Mouse (Mus musculus): ENCODE results near the gene Fgf3. TPM values are rescaled to one million over a fixed set of nuclear protein-coding genes. Genes with fewer than 3 reads are reported as not detected.
"Not testable (repeated sequence)": the region's sequence is repeated elsewhere in the genome, so short reads cannot be mapped to it uniquely, and the experiment has no call there.

The Fgf3 gene
- polyA plus RNA-seq, 1 experiment: 0.27 TPM

DNA sequence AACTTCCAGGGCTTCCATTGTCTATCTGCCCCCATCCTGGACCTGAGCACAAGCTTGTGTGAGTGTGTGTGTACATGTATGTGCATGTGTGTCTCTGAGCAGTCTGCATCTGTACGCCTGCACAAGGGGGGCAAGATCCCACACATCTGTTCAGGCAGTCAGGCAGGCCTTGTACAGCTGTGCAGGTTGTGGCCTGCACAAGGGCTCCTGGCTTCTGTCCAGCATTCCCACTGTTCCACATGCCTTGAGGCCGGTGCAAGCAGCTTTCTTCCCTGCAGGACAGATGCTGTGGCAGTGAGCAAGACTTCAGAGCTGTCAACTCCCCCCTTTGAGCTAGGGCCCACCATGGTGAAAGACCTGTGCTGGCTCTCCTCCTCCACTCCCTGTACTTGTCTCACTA lies 45.2 kb downstream of the Fgf3 start:
- H3K27me3 ChIP-seq (ENCODE audit: control insufficient read depth, insufficient read depth, low read length): no peaks in the 10 kb centered on the region
- TF ChIP-seq POLR2A (IDR thresholded peaks at IDR 0.05; ENCODE audit: low read depth, low read length): no peak
- TF ChIP-seq CTCF (IDR thresholded peaks at IDR 0.05; ENCODE audit: extremely low read depth, insufficient read depth, insufficient read length, insufficient replicate concordance): no peak
- no peak overlapping the region for H3K4me3 ChIP-seq (ENCODE audit: extremely low read depth, insufficient read depth, insufficient read length)
- H3K27ac ChIP-seq (ENCODE audit: insufficient read depth, low read length): no peak overlapping the region
- DNase-seq (ENCODE audit: low read depth in 1 of 2, low spot score in 2 of 2): no peak
- H3K36me3 ChIP-seq (ENCODE audit: control insufficient read depth, insufficient read depth, low read length): no peaks in the 10 kb centered on the region
- WGBS: 77% methylated on average over 2 of the region's 2 CpGs
- H3K4me1 ChIP-seq (ENCODE audit: control insufficient read depth, insufficient read depth, insufficient read length): no peaks in the 10 kb centered on the region

- no peak overlapping the region for H3K27ac ChIP-seq (ENCODE audit: insufficient read depth, low read length)
- no peaks in the 10 kb centered on the region for H3K4me1 ChIP-seq (ENCODE audit: control insufficient read depth, insufficient read depth, insufficient read length)
- no peak for TF ChIP-seq CTCF (IDR thresholded peaks at IDR 0.05; ENCODE audit: extremely low read depth, insufficient read depth, insufficient read length, insufficient replicate concordance)
- TF ChIP-seq POLR2A (IDR thresholded peaks at IDR 0.05; ENCODE audit: low read depth, low read length): no peak
- H3K4me3 ChIP-seq (ENCODE audit: extremely low read depth, insufficient read depth, insufficient read length): no peak overlapping the region
- WGBS: 73% methylated on average over 2 of the region's 2 CpGs
- no peak for DNase-seq (ENCODE audit: low read depth in 1 of 2, low spot score in 2 of 2)
- H3K27me3 ChIP-seq (ENCODE audit: control insufficient read depth, insufficient read depth, low read length): no peaks in the 10 kb centered on the region
- H3K36me3 ChIP-seq (ENCODE audit: control insufficient read depth, insufficient read depth, low read length): no peaks in the 10 kb centered on the region
These were observed 49.8 kb downstream of the Fgf3 start for GRCm38 (mm10) chr7:144887672-144888071.

- TF ChIP-seq POLR2A (IDR thresholded peaks at IDR 0.05; ENCODE audit: low read depth, low read length) (no peak), CTCF (IDR thresholded peaks at IDR 0.05; ENCODE audit: extremely low read depth, insufficient read depth, insufficient read length, insufficient replicate concordance) (no peak)
- no peak overlapping the region for H3K4me3 ChIP-seq (ENCODE audit: extremely low read depth, insufficient read depth, insufficient read length)
- H3K36me3 ChIP-seq (ENCODE audit: control insufficient read depth, insufficient read depth, low read length): no peaks in the 10 kb centered on the region
- no peak for DNase-seq (ENCODE audit: low read depth in 1 of 2, low spot score in 2 of 2)
- no peaks in the 10 kb centered on the region for H3K4me1 ChIP-seq (ENCODE audit: control insufficient read depth, insufficient read depth, insufficient read length)
- no peaks in the 10 kb centered on the region for H3K27me3 ChIP-seq (ENCODE audit: control insufficient read depth, insufficient read depth, low read length)
- no peak overlapping the region for H3K27ac ChIP-seq (ENCODE audit: insufficient read depth, low read length)
- WGBS: 23% methylated on average over 18 of the region's 18 CpGs
These were observed 50.8 kb downstream of the Fgf3 start for GRCm38 (mm10) chr7:144888564-144889299.

- not testable (repeated sequence) for H3K27ac ChIP-seq (ENCODE audit: insufficient read depth, low read length); H3K36me3 ChIP-seq (ENCODE audit: control insufficient read depth, insufficient read depth, low read length); H3K4me3 ChIP-seq (ENCODE audit: extremely low read depth, insufficient read depth, insufficient read length); H3K27me3 ChIP-seq (ENCODE audit: control insufficient read depth, insufficient read depth, low read length); DNase-seq (ENCODE audit: low read depth in 1 of 2, low spot score in 2 of 2); H3K4me1 ChIP-seq (ENCODE audit: control insufficient read depth, insufficient read depth, insufficient read length)
- WGBS: 88% methylated on average over 1 of the region's 1 CpGs
These were observed 52.8 kb downstream of the Fgf3 start for GRCm38 (mm10) chr7:144890661-144891060.

DNA sequence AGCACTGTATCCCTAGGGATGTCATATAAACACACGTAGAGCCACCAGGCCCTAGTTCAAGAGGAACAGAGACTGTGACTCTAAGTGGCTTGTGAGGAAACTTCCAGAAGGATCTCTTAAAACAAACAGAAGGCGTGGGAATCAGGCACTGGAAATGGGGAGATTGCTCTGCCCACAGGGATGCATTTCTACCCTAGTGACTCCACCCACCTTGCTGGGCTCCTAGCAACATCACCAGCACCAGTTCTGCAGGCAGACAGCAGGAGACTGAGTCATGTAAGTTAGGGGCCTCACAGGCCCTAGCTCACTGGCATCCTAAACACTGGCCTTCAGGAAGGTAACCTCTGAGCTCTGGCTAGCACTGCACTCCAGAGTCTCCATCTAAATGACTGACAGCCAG lies 54.0 kb downstream of the Fgf3 start:
- no peak overlapping the region for H3K4me3 ChIP-seq (ENCODE audit: extremely low read depth, insufficient read depth, insufficient read length)
- no peak for DNase-seq (ENCODE audit: low read depth in 1 of 2, low spot score in 2 of 2)
- no peak overlapping the region for H3K27ac ChIP-seq (ENCODE audit: insufficient read depth, low read length)
- no peaks in the 10 kb centered on the region for H3K36me3 ChIP-seq (ENCODE audit: control insufficient read depth, insufficient read depth, low read length)
- no peak for TF ChIP-seq POLR2A (IDR thresholded peaks at IDR 0.05; ENCODE audit: low read depth, low read length)
- no peak for TF ChIP-seq CTCF (IDR thresholded peaks at IDR 0.05; ENCODE audit: extremely low read depth, insufficient read depth, insufficient read length, insufficient replicate concordance)
- WGBS: 93% methylated on average over 2 of the region's 2 CpGs
- H3K27me3 ChIP-seq (ENCODE audit: control insufficient read depth, insufficient read depth, low read length): peaks cover 9% of the 10 kb centered on the region
- H3K4me1 ChIP-seq (ENCODE audit: control insufficient read depth, insufficient read depth, insufficient read length): peaks cover 2% of the 10 kb centered on the region

GRCm38 (mm10) chr7:144892322-144892721 lies 54.4 kb downstream of the Fgf3 start:
- WGBS: 54% methylated on average over 6 of the region's 6 CpGs
- peaks cover 9% of the 10 kb centered on the region for H3K27me3 ChIP-seq (ENCODE audit: control insufficient read depth, insufficient read depth, low read length)
- no peak overlapping the region for H3K4me3 ChIP-seq (ENCODE audit: extremely low read depth, insufficient read depth, insufficient read length)
- H3K27ac ChIP-seq (ENCODE audit: insufficient read depth, low read length): no peak overlapping the region
- no peak for DNase-seq (ENCODE audit: low read depth in 1 of 2, low spot score in 2 of 2)
- peaks cover 2% of the 10 kb centered on the region for H3K4me1 ChIP-seq (ENCODE audit: control insufficient read depth, insufficient read depth, insufficient read length)
- no peaks in the 10 kb centered on the region for H3K36me3 ChIP-seq (ENCODE audit: control insufficient read depth, insufficient read depth, low read length)
- TF ChIP-seq POLR2A (IDR thresholded peaks at IDR 0.05; ENCODE audit: low read depth, low read length): no peak
- TF ChIP-seq CTCF (IDR thresholded peaks at IDR 0.05; ENCODE audit: extremely low read depth, insufficient read depth, insufficient read length, insufficient replicate concordance): no peak

Other genes starting within 250 kb of the Fgf3 start
- 6.5 and 7.4 TPM in 2 replicates for gene Ano1, start 86.1 kb upstream of the Fgf3 start, polyA plus RNA-seq (2012; rRNA removed)
- not detected in 2 replicates for gene Fgf4, start 9.3 kb downstream of the Fgf3 start, polyA plus RNA-seq (2012; rRNA removed)
- not detected in 2 replicates for gene Fgf15, start 58.4 kb downstream of the Fgf3 start, polyA plus RNA-seq (2012; rRNA removed)
- 8.4 and 9.3 TPM in 2 replicates for gene LTO1, start 77.0 kb downstream of the Fgf3 start, polyA plus RNA-seq (2012; rRNA removed)
- gene Ccnd1, start 101.8 kb downstream of the Fgf3 start, polyA plus RNA-seq (2012; rRNA removed): 34.9 and 35.0 TPM in 2 replicates